Mouse (Mus musculus) MEL (cell line): ENCODE data around the gene Lig4. TPM values are rescaled to one million over a fixed set of nuclear protein-coding genes. Genes with fewer than 3 reads are reported as not detected.

Source experiments
- DNase-seq: peaks from one replicate; pipeline ENCODE4 v3.0.0; 2011; ENCODE audit warnings: low read depth, low spot score
- H3K27ac ChIP-seq: 2 replicates; pipeline ENCODE4 v1.5.1; 2012; ENCODE audit warnings: low read depth, mild to moderate bottlenecking, control low read depth, low read length, moderate library complexity; ENCODE audit not compliant: control insufficient read depth
- H3K27me3 ChIP-seq, 2 experiments: fragments of 150-350 bp in 1 of 2; sonication (generic) in 1 of 2; 2 replicates each; pipeline ENCODE4 v1.6.1; 2012; ENCODE audit warnings: low read length in 2 of 2, mild to moderate bottlenecking in 2 of 2, improper control_type of control experiment in 1 of 2, moderate library complexity in 1 of 2; ENCODE audit not compliant: insufficient read depth in 2 of 2, control insufficient read depth in 1 of 2
- H3K36me3 ChIP-seq, 2 experiments: 2 replicates each; pipeline ENCODE4 v1.6.1; 2012 to 2014; ENCODE audit warnings: low read length in 2 of 2, improper control_type of control experiment in 1 of 2, inconsistent platforms in 1 of 2, mild to moderate bottlenecking in 1 of 2; ENCODE audit not compliant: insufficient read depth in 2 of 2, control insufficient read depth in 1 of 2
- H3K4me1 ChIP-seq, 2 experiments: fragments of 150-350 bp in 1 of 2; sonication (generic) in 1 of 2; 2 replicates each; pipeline ENCODE4 v1.6.1; 2012; ENCODE audit warnings: low read length in 2 of 2, improper control_type of control experiment in 1 of 2, mild to moderate bottlenecking in 1 of 2; ENCODE audit not compliant: insufficient read depth in 2 of 2, control insufficient read depth in 1 of 2
- H3K4me3 ChIP-seq, 2 experiments: fragments of 150-350 bp in 1 of 2; sonication (generic) in 1 of 2; 2 replicates each; pipeline ENCODE4 v1.5.1; 2012; ENCODE audit warnings: low read depth in 2 of 2, low read length in 2 of 2, mild to moderate bottlenecking in 2 of 2, moderate library complexity in 2 of 2, control low read depth in 1 of 2, improper control_type of control experiment in 1 of 2; ENCODE audit not compliant: control insufficient read depth in 1 of 2, insufficient read depth in 1 of 2
- H3K79me2 ChIP-seq: 2 replicates; pipeline ENCODE4 v1.6.1; 2012; ENCODE audit warnings: mild to moderate bottlenecking, low read length, moderate library complexity; ENCODE audit not compliant: control insufficient read depth, poor library complexity, insufficient read depth
- H3K9ac ChIP-seq: 2 replicates; pipeline ENCODE4 v1.6.1; 2012; ENCODE audit warnings: low read depth, mild to moderate bottlenecking, control low read depth, low read length, moderate library complexity; ENCODE audit not compliant: control insufficient read depth, poor library complexity, severe bottlenecking
- H3K9me3 ChIP-seq: fragments of 150-350 bp; sonication (generic); replicated peaks from 2 replicates; pipeline ENCODE4 v1.6.1; 2012; ENCODE audit warnings: mild to moderate bottlenecking, low read length, improper control_type of control experiment, moderate library complexity; ENCODE audit not compliant: insufficient read depth
- BHLHE40 ChIP-seq: IDR thresholded peaks from 2 replicates; pipeline ENCODE4 v1.6.1; 2012; ENCODE audit warnings: low read depth, mild to moderate bottlenecking, inconsistent platforms, low read length, improper control_type of control experiment, borderline replicate concordance
- CHD1 ChIP-seq: IDR thresholded peaks from 2 replicates; pipeline ENCODE4 v1.6.1; 2012; ENCODE audit warnings: low read depth, mild to moderate bottlenecking, inconsistent platforms, low read length, improper control_type of control experiment
- CHD2 ChIP-seq: IDR thresholded peaks from 2 replicates; pipeline ENCODE4 v1.6.1; 2011; ENCODE audit warnings: low read length, improper control_type of control experiment
- CTCF ChIP-seq, 3 experiments: IDR thresholded peaks in 2 of 3; conservative IDR thresholded peaks in 1 of 3; 2 replicates each; pipeline ENCODE4 v1.5.1; 2011 to 2012; ENCODE audit warnings: low read length in 3 of 3, low read depth in 2 of 3, mild to moderate bottlenecking in 2 of 3, improper control_type of control experiment in 1 of 3, inconsistent platforms in 1 of 3, mixed read lengths in 1 of 3, moderate library complexity in 1 of 3; ENCODE audit not compliant: control insufficient read depth in 1 of 3, insufficient read depth in 1 of 3, poor library complexity in 1 of 3, severe bottlenecking in 1 of 3
- E2F4 ChIP-seq: IDR thresholded peaks from 2 replicates; pipeline ENCODE4 v1.6.1; 2011; ENCODE audit warnings: low read depth, low read length, improper control_type of control experiment, borderline replicate concordance
- EP300 ChIP-seq, 2 experiments: IDR thresholded peaks; 2 replicates each; pipeline ENCODE4 v1.6.1; 2011; ENCODE audit warnings: improper control_type of control experiment in 2 of 2, low read length in 2 of 2, low read depth in 1 of 2, mild to moderate bottlenecking in 1 of 2
- ETS1 ChIP-seq: IDR thresholded peaks from 2 replicates; pipeline ENCODE4 v1.6.1; 2012; ENCODE audit warnings: low read depth, mild to moderate bottlenecking, inconsistent platforms, low read length, improper control_type of control experiment, moderate library complexity
- GABPA ChIP-seq: IDR thresholded peaks from 2 replicates; pipeline ENCODE4 v1.6.1; 2012; ENCODE audit warnings: low read depth, mild to moderate bottlenecking, inconsistent platforms, low read length, improper control_type of control experiment, moderate library complexity
- GATA1 ChIP-seq: IDR thresholded peaks from 2 replicates; pipeline ENCODE4 v1.6.1; 2011; ENCODE audit warnings: low read depth, low read length, improper control_type of control experiment
- MAX ChIP-seq: IDR thresholded peaks from 2 replicates; pipeline ENCODE4 v1.6.1; 2011; ENCODE audit warnings: low read length, improper control_type of control experiment
- MEF2A ChIP-seq: IDR thresholded peaks from 2 replicates; pipeline ENCODE4 v1.6.1; 2014; ENCODE audit warnings: low read depth, mild to moderate bottlenecking, inconsistent platforms, low read length, improper control_type of control experiment; ENCODE audit not compliant: poor library complexity, insufficient replicate concordance, severe bottlenecking; ENCODE audit errors: extremely low read depth
- MYB ChIP-seq: IDR thresholded peaks from 2 replicates; pipeline ENCODE4 v1.6.1; 2011; ENCODE audit warnings: mild to moderate bottlenecking, low read depth, low read length, improper control_type of control experiment
- NRF1 ChIP-seq: IDR thresholded peaks from 2 replicates; pipeline ENCODE4 v1.6.1; 2014; ENCODE audit warnings: low read depth, mild to moderate bottlenecking, inconsistent platforms, low read length, improper control_type of control experiment, moderate library complexity; ENCODE audit not compliant: poor library complexity, insufficient read depth, severe bottlenecking
- POLR2A ChIP-seq, 2 experiments: IDR thresholded peaks; 2 replicates each; pipeline ENCODE4 v1.6.1; 2011 to 2012; ENCODE audit warnings: low read length in 2 of 2, mild to moderate bottlenecking in 2 of 2, control low read depth in 1 of 2, improper control_type of control experiment in 1 of 2, low read depth in 1 of 2, moderate library complexity in 1 of 2; ENCODE audit not compliant: control insufficient read depth in 1 of 2, insufficient read depth in 1 of 2, poor library complexity in 1 of 2
- POLR2AphosphoS5 ChIP-seq: IDR thresholded peaks from 2 replicates; pipeline ENCODE4 v1.6.1; 2012; ENCODE audit warnings: low read depth, borderline replicate concordance, mild to moderate bottlenecking, inconsistent platforms, low read length, moderate library complexity, mixed read lengths
- RAD21 ChIP-seq: IDR thresholded peaks from 2 replicates; pipeline ENCODE4 v1.6.1; 2011; ENCODE audit warnings: mild to moderate bottlenecking, low read depth, low read length, improper control_type of control experiment
- RCOR1 ChIP-seq: IDR thresholded peaks from 2 replicates; pipeline ENCODE4 v1.6.1; 2012; ENCODE audit warnings: low read depth, mild to moderate bottlenecking, inconsistent platforms, low read length, improper control_type of control experiment
- TCF12 ChIP-seq: IDR thresholded peaks from 2 replicates; pipeline ENCODE4 v1.6.1; 2014; ENCODE audit warnings: low read depth, mild to moderate bottlenecking, inconsistent platforms, low read length, improper control_type of control experiment, moderate library complexity
- UBTF ChIP-seq: IDR thresholded peaks from 2 replicates; pipeline ENCODE4 v1.6.1; 2012; ENCODE audit warnings: low read depth, mild to moderate bottlenecking, inconsistent platforms, low read length, improper control_type of control experiment, moderate library complexity, borderline replicate concordance; ENCODE audit not compliant: insufficient read depth
- USF1 ChIP-seq: IDR thresholded peaks from 2 replicates; pipeline ENCODE4 v1.6.1; 2014; ENCODE audit warnings: low read depth, mild to moderate bottlenecking, inconsistent platforms, low read length, improper control_type of control experiment, moderate library complexity
- ZKSCAN1 ChIP-seq: IDR thresholded peaks from 2 replicates; pipeline ENCODE4 v1.6.1; 2012; ENCODE audit warnings: low read depth, mild to moderate bottlenecking, inconsistent platforms, low read length, improper control_type of control experiment, moderate library complexity
- ZMIZ1 ChIP-seq: IDR thresholded peaks from 2 replicates; pipeline ENCODE4 v1.6.1; 2012; ENCODE audit warnings: low read depth, mild to moderate bottlenecking, inconsistent platforms, low read length, improper control_type of control experiment, moderate library complexity
- ZNF384 ChIP-seq: IDR thresholded peaks from 2 replicates; pipeline ENCODE4 v1.6.1; 2012; ENCODE audit warnings: low read depth, mild to moderate bottlenecking, inconsistent platforms, low read length, improper control_type of control experiment
- polyA plus RNA-seq, 2 experiments: library from polyadenylated mRNA; stranded (reverse) in 1 of 2; unstranded in 1 of 2; fragments of >175 nt in 1 of 2; fragments of >200 nt in 1 of 2; gene quantifications; 2 replicates each; pipeline versions ENCODE4 v1.2.1 to v1.2.4; 2012; ENCODE audit warnings: low replicate concordance in 2 of 2, low read depth in 1 of 2; ENCODE audit not compliant: insufficient read length in 2 of 2, insufficient read depth in 1 of 2, missing spikeins in 1 of 2
- total RNA-seq: library from RNA; depleted of rRNA; stranded (reverse); fragments of 300-350 nt; gene quantifications from 2 replicates; pipeline ENCODE4 v1.2.3, GENCODE M21; 2012

Gene Lig4
- total and polyA plus RNA-seq, 3 experiments = 1.7 to 3.6 TPM; not detected in 1

- H3K4me1 ChIP-seq = peaks cover 0 to 3% of the 10 kb centered on the region in 2 experiments; a peak in 2 of 4 replicates
- peaks cover 5% of the 10 kb centered on the region; the same call in 1 of the 2 replicates for H3K79me2 ChIP-seq
- no peak for TF ChIP-seq GATA1
- TF ChIP-seq BHLHE40 = no peak
- TF ChIP-seq RAD21 = no peak
- TF ChIP-seq NRF1 = no peak
- no peak for TF ChIP-seq ETS1
- TF ChIP-seq POLR2AphosphoS5 = no peak
- TF ChIP-seq ZMIZ1 = no peak
- no peak for TF ChIP-seq EP300 (IDR thresholded peaks at IDR 0.05; ENCODE audit: low read depth in 1 of 2, low read length in 2 of 2)
- TF ChIP-seq MYB = no peak
- DNase-seq = no peak
- H3K27ac ChIP-seq = no peak overlapping the region
- H3K9ac ChIP-seq = no peak overlapping the region
- peaks cover 0 to 6% of the 10 kb centered on the region in 2 experiments; a peak in 2 of 4 replicates for H3K36me3 ChIP-seq
- no peak overlapping the region for H3K4me3 ChIP-seq
- H3K9me3 ChIP-seq = no peaks in the 10 kb centered on the region
- H3K27me3 ChIP-seq = no peaks in the 10 kb centered on the region
Observed at GRCm38 (mm10) chr8:9971866-9972265, 5.6 kb downstream of the Lig4 start.

GRCm38 (mm10) chr8:9959919-9960318 is 17.6 kb downstream of the Lig4 start:
- no peak for DNase-seq
- Histone ChIP-seq H3K4me3 (no peak overlapping the region), H3K27me3 (no peaks in the 10 kb centered on the region), H3K4me1 (no peaks in the 10 kb centered on the region), H3K79me2 (no peaks in the 10 kb centered on the region), H3K27ac (no peak overlapping the region), H3K9me3 (no peaks in the 10 kb centered on the region), H3K36me3 (no peaks in the 10 kb centered on the region), H3K9ac (no peak overlapping the region)
- TF ChIP-seq TCF12 (no peak), POLR2A (IDR thresholded peaks at IDR 0.05; ENCODE audit: control insufficient read depth in 1 of 2, insufficient read depth in 1 of 2, low read depth in 1 of 2, low read length in 2 of 2, poor library complexity in 1 of 2) (no peak), USF1 (no peak), CHD1 (no peak), MAX (no peak), UBTF (no peak), E2F4 (no peak), GABPA (no peak), RCOR1 (no peak), ZNF384 (no peak), CHD2 (no peak), MYB (no peak), MEF2A (no peak), CTCF (IDR thresholded peaks at IDR 0.05 in 2 of 3, conservative IDR thresholded peaks at IDR 0.05 in 1 of 3; ENCODE audit: control insufficient read depth in 1 of 3, insufficient read depth in 1 of 3, low read depth in 2 of 3, low read length in 3 of 3, poor library complexity in 1 of 3, severe bottlenecking in 1 of 3) (no peak), EP300 (IDR thresholded peaks at IDR 0.05; ENCODE audit: low read depth in 1 of 2, low read length in 2 of 2) (no peak), ZKSCAN1 (no peak), RAD21 (no peak)
